Mouse (Mus musculus): ENCODE measurements around the gene Tulp2. TPM values are rescaled to one million over a fixed set of nuclear protein-coding genes. Genes with fewer than 3 reads are reported as not detected.
"Not testable (repeated sequence)": the region's sequence is repeated elsewhere in the genome, so short reads cannot be mapped to it uniquely, and the experiment has no call there.

The Tulp2 gene
- polyA plus RNA-seq, 1 experiment from 2014 or later: 1.8 TPM

- 97% methylated on average over 1 of the region's 1 CpGs for WGBS
- no peak overlapping the region for H3K4me3 ChIP-seq (replicated peaks)
- 0 out of 2 replicates have a peak, but pooled peaks cover 2% of the 10 kb centered on the region for H3K4me1 ChIP-seq
- no peak overlapping the region for H3K4me2 ChIP-seq
- H3K27ac ChIP-seq: no peak overlapping the region
- ATAC-seq (ENCODE audit: insufficient read depth, low FRiP score, low read depth): no peak
- H3K9me3 ChIP-seq: no peaks in the 10 kb centered on the region
- peaks cover 35% of the 10 kb centered on the region for H3K36me3 ChIP-seq
- H3K27me3 ChIP-seq (replicated peaks): no peaks in the 10 kb centered on the region
- no peak overlapping the region for H3K9ac ChIP-seq
Measured at GRCm38 (mm10) chr7:45449974-45450373, 31.7 kb upstream of the Tulp2 start.

GRCm38 (mm10) chr7:45451344-45451982 is 30.2 kb upstream of the Tulp2 start:
- Histone ChIP-seq H3K36me3 (peaks cover 41% of the 10 kb centered on the region), H3K4me2 (no peak overlapping the region), H3K4me1 (0 out of 2 replicates have a peak, but pooled peaks cover 3% of the 10 kb centered on the region), H3K9ac (no peak overlapping the region), H3K27ac (no peak overlapping the region), H3K9me3 (no peaks in the 10 kb centered on the region), H3K27me3 (replicated peaks) (no peaks in the 10 kb centered on the region), H3K4me3 (replicated peaks) (no peak overlapping the region)
- peak; percentile 65; the same call in 1 of the 2 replicates for ATAC-seq (ENCODE audit: insufficient read depth, low FRiP score, low read depth)
- WGBS: 55% methylated on average over 23 of the region's 23 CpGs

- Histone ChIP-seq H3K4me2 (no peak overlapping the region), H3K9ac (no peak overlapping the region), H3K36me3 (peaks cover 36% of the 10 kb centered on the region), H3K27me3 (replicated peaks) (no peaks in the 10 kb centered on the region), H3K27ac (no peak overlapping the region), H3K9me3 (no peaks in the 10 kb centered on the region), H3K4me3 (replicated peaks) (no peak overlapping the region), H3K4me1 (peaks cover 21% of the 10 kb centered on the region)
- no peak for ATAC-seq (ENCODE audit: insufficient read depth, low FRiP score, low read depth)
- WGBS: 93% methylated on average over 15 of the region's 15 CpGs
Measured at GRCm38 (mm10) chr7:45454971-45455370, 26.7 kb upstream of the Tulp2 start.

- Histone ChIP-seq H3K9ac (no peak overlapping the region), H3K27me3 (replicated peaks) (no peaks in the 10 kb centered on the region), H3K36me3 (peaks cover 35% of the 10 kb centered on the region), H3K9me3 (no peaks in the 10 kb centered on the region), H3K4me2 (no peak overlapping the region), H3K4me1 (peaks cover 31% of the 10 kb centered on the region), H3K27ac (no peak overlapping the region), H3K4me3 (replicated peaks) (no peak overlapping the region)
- no peak for ATAC-seq (ENCODE audit: insufficient read depth, low FRiP score, low read depth)
- WGBS: 73% methylated on average over 13 of the region's 13 CpGs
Measured at GRCm38 (mm10) chr7:45455932-45456696, 25.6 kb upstream of the Tulp2 start.

- ATAC-seq (ENCODE audit: insufficient read depth, low FRiP score, low read depth): no peak
- Histone ChIP-seq H3K36me3 (peaks cover 30% of the 10 kb centered on the region), H3K9me3 (no peaks in the 10 kb centered on the region), H3K9ac (no peak overlapping the region), H3K4me3 (replicated peaks) (no peak overlapping the region), H3K27me3 (replicated peaks) (no peaks in the 10 kb centered on the region), H3K27ac (peak overlapping the region; percentile 94), H3K4me2 (peak overlapping the region; percentile 78), H3K4me1 (peaks cover 36% of the 10 kb centered on the region)
- 44% methylated on average over 9 of the region's 9 CpGs for WGBS
Measured at GRCm38 (mm10) chr7:45456721-45457203, 24.9 kb upstream of the Tulp2 start.

- H3K27ac ChIP-seq: peak overlapping the region; percentile 94
- peaks cover 24% of the 10 kb centered on the region for H3K36me3 ChIP-seq
- H3K9me3 ChIP-seq: no peaks in the 10 kb centered on the region
- H3K4me3 ChIP-seq (replicated peaks): peak overlapping the region; percentile 74
- H3K27me3 ChIP-seq (replicated peaks): no peaks in the 10 kb centered on the region
- no peak for ATAC-seq (ENCODE audit: insufficient read depth, low FRiP score, low read depth)
- H3K4me2 ChIP-seq: peak overlapping the region; percentile 78
- peaks cover 39% of the 10 kb centered on the region for H3K4me1 ChIP-seq
- 48% methylated on average over 10 of the region's 10 CpGs for WGBS
- H3K9ac ChIP-seq: no peak overlapping the region
Measured at GRCm38 (mm10) chr7:45457204-45458060, 24.2 kb upstream of the Tulp2 start.

- Histone ChIP-seq H3K27me3 (replicated peaks) (no peaks in the 10 kb centered on the region), H3K9ac (peak overlapping the region; percentile 55), H3K4me1 (peaks cover 39% of the 10 kb centered on the region), H3K9me3 (no peaks in the 10 kb centered on the region), H3K27ac (peak overlapping the region; percentile 94), H3K36me3 (peaks cover 24% of the 10 kb centered on the region), H3K4me3 (replicated peaks) (peak overlapping the region; percentile 74), H3K4me2 (peak overlapping the region; percentile 78)
- WGBS: under 1% methylated on average over 42 of the region's 43 CpGs
- ATAC-seq (ENCODE audit: insufficient read depth, low FRiP score, low read depth): peak; percentile 54
Measured at GRCm38 (mm10) chr7:45458748-45459563, 22.7 kb upstream of the Tulp2 start.

- H3K27ac ChIP-seq: peak within 1 kb of the TSS; percentile 94
- H3K9me3 ChIP-seq; H3K27me3 ChIP-seq (replicated peaks): not testable (repeated sequence)
- H3K4me3 ChIP-seq (replicated peaks): peak within 1 kb of the TSS; percentile 74
- peak within 1 kb of the TSS; percentile 78 for H3K4me2 ChIP-seq
- under 1% methylated on average over 36 of the region's 37 CpGs for WGBS
- peak within 1 kb of the TSS; percentile 55 for H3K9ac ChIP-seq
- ATAC-seq (ENCODE audit: insufficient read depth, low FRiP score, low read depth): peak; percentile 94
- peaks cover 20% of the 10 kb centered on the region for H3K36me3 ChIP-seq
- H3K4me1 ChIP-seq: peaks cover 39% of the 10 kb centered on the region
Measured at GRCm38 (mm10) chr7:45459564-45460140, 22.0 kb upstream of the Tulp2 start, which contains the start of gene Ftl1. TSS of gene Ftl1 (minus strand) at chr7:45459884.

- Histone ChIP-seq H3K4me2 (peak overlapping the region; percentile 54), H3K36me3 (peaks cover 12% of the 10 kb centered on the region; the same call in 1 of the 2 replicates), H3K9me3 (no peaks in the 10 kb centered on the region), H3K27ac (peak overlapping the region; percentile 94), H3K4me3 (replicated peaks) (peak overlapping the region; percentile 74), H3K9ac (no peak overlapping the region), H3K27me3 (replicated peaks) (no peaks in the 10 kb centered on the region), H3K4me1 (peaks cover 41% of the 10 kb centered on the region)
- no peak for ATAC-seq (ENCODE audit: insufficient read depth, low FRiP score, low read depth)
- 63% methylated on average over 7 of the region's 7 CpGs for WGBS
Measured at GRCm38 (mm10) chr7:45460377-45460776, 21.3 kb upstream of the Tulp2 start.

GRCm38 (mm10) chr7:45460860-45461314 is 20.8 kb upstream of the Tulp2 start:
- H3K4me1 ChIP-seq: peaks cover 46% of the 10 kb centered on the region
- peaks cover 10% of the 10 kb centered on the region; the same call in 1 of the 2 replicates for H3K36me3 ChIP-seq
- WGBS: 8% methylated on average over 13 of the region's 13 CpGs
- H3K27ac ChIP-seq: peak overlapping the region; percentile 94
- no peaks in the 10 kb centered on the region for H3K27me3 ChIP-seq (replicated peaks)
- no peak overlapping the region for H3K9ac ChIP-seq
- H3K4me2 ChIP-seq: peak overlapping the region; percentile 54
- peak; percentile 48 for ATAC-seq (ENCODE audit: insufficient read depth, low FRiP score, low read depth)
- no peaks in the 10 kb centered on the region for H3K9me3 ChIP-seq
- peak overlapping the region; percentile 74 for H3K4me3 ChIP-seq (replicated peaks)
